Mouse (Mus musculus): ENCODE measurements at regions not wholly inside any gene's neighbourhood (a gene's known extent, or its start where the extent isn't known, plus 50 kb on each side); places are given as distances from the start of the nearest gene placed in this dataset.

- ATAC-seq (replicated peaks; ENCODE audit: low read depth, poor library complexity, severe bottlenecking): no peak
These were observed 151.7 kb downstream of the 1190002N15Rik start for GRCm38 (mm10) chr9:94386190-94386589.

- ATAC-seq (replicated peaks; ENCODE audit: low read depth, poor library complexity, severe bottlenecking): no peak
These were observed 155.6 kb downstream of the 1190002N15Rik start for GRCm38 (mm10) chr9:94382293-94382692.

- no peak for ATAC-seq (replicated peaks; ENCODE audit: low read depth, poor library complexity, severe bottlenecking)
These were observed 159.0 kb downstream of the 1190002N15Rik start for GRCm38 (mm10) chr9:94378835-94379234.

- ATAC-seq (replicated peaks; ENCODE audit: low read depth, poor library complexity, severe bottlenecking): no peak
These were observed 159.6 kb downstream of the 1190002N15Rik start for GRCm38 (mm10) chr9:94378291-94378690.

GRCm38 (mm10) chr9:94377346-94378039 lies 160.4 kb downstream of the 1190002N15Rik start:
- ATAC-seq (replicated peaks; ENCODE audit: low read depth, poor library complexity, severe bottlenecking): no peak

- ATAC-seq (replicated peaks; ENCODE audit: low read depth, poor library complexity, severe bottlenecking): no peak
These were observed 166.9 kb downstream of the 1190002N15Rik start for GRCm38 (mm10) chr9:94370976-94371375.

GRCm38 (mm10) chr9:94368231-94368936 lies 169.5 kb downstream of the 1190002N15Rik start:
- no peak for ATAC-seq (replicated peaks; ENCODE audit: low read depth, poor library complexity, severe bottlenecking)

- no peak for ATAC-seq (replicated peaks; ENCODE audit: low read depth, poor library complexity, severe bottlenecking)
These were observed 175.8 kb downstream of the 1190002N15Rik start for GRCm38 (mm10) chr9:94361877-94362697.

- no peak for ATAC-seq (replicated peaks; ENCODE audit: low read depth, poor library complexity, severe bottlenecking)
These were observed 176.9 kb downstream of the 1190002N15Rik start for GRCm38 (mm10) chr9:94361011-94361410.

GRCm38 (mm10) chr9:94358150-94358549 lies 179.7 kb downstream of the 1190002N15Rik start:
- no peak for ATAC-seq (replicated peaks; ENCODE audit: low read depth, poor library complexity, severe bottlenecking)

GRCm38 (mm10) chr9:94342011-94342410 lies 195.9 kb downstream of the 1190002N15Rik start:
- ATAC-seq (replicated peaks; ENCODE audit: low read depth, poor library complexity, severe bottlenecking): no peak

- ATAC-seq (replicated peaks; ENCODE audit: low read depth, poor library complexity, severe bottlenecking): no peak
These were observed 196.3 kb downstream of the 1190002N15Rik start for GRCm38 (mm10) chr9:94341531-94341930.

GRCm38 (mm10) chr9:94333450-94333849 lies 204.4 kb downstream of the 1190002N15Rik start:
- no peak for ATAC-seq (replicated peaks; ENCODE audit: low read depth, poor library complexity, severe bottlenecking)

GRCm38 (mm10) chr9:94323011-94323410 lies 214.9 kb downstream of the 1190002N15Rik start:
- ATAC-seq (replicated peaks; ENCODE audit: low read depth, poor library complexity, severe bottlenecking): no peak

GRCm38 (mm10) chr9:94302575-94302974 lies 235.3 kb downstream of the 1190002N15Rik start:
- ATAC-seq (replicated peaks; ENCODE audit: low read depth, poor library complexity, severe bottlenecking): no peak

- no peak for ATAC-seq (replicated peaks; ENCODE audit: low read depth, poor library complexity, severe bottlenecking)
These were observed 236.0 kb downstream of the 1190002N15Rik start for GRCm38 (mm10) chr9:94301896-94302295.

GRCm38 (mm10) chr9:94295431-94295830 lies 242.4 kb downstream of the 1190002N15Rik start:
- no peak for ATAC-seq (replicated peaks; ENCODE audit: low read depth, poor library complexity, severe bottlenecking)

GRCm38 (mm10) chr9:94292147-94292546 lies 245.7 kb downstream of the 1190002N15Rik start:
- ATAC-seq (replicated peaks; ENCODE audit: low read depth, poor library complexity, severe bottlenecking): no peak

- no peak for ATAC-seq (replicated peaks; ENCODE audit: low read depth, poor library complexity, severe bottlenecking)
These were observed 248.3 kb downstream of the 1190002N15Rik start for GRCm38 (mm10) chr9:94289546-94289945.

GRCm38 (mm10) chr9:94287559-94287958 lies 250.3 kb downstream of the 1190002N15Rik start:
- no peak for ATAC-seq (replicated peaks; ENCODE audit: low read depth, poor library complexity, severe bottlenecking)
